Mouse (Mus musculus): ENCODE data around the gene Nxt1. TPM values are rescaled to one million over a fixed set of nuclear protein-coding genes. Genes with fewer than 3 reads are reported as not detected.

The Nxt1 gene
- polyA plus RNA-seq, 2 experiments from 2014 or later = 55.2 to 64.6 TPM

GRCm38 (mm10) chr2:148690291-148690690 is 17.9 kb downstream of the Nxt1 start:
- ATAC-seq = no peak

- ATAC-seq = no peak
Measured at GRCm38 (mm10) chr2:148690781-148691180, 18.4 kb downstream of the Nxt1 start.

- ATAC-seq = no peak
Measured at GRCm38 (mm10) chr2:148698571-148698970, 26.2 kb downstream of the Nxt1 start.

- ATAC-seq = peak; percentile 65
Measured at GRCm38 (mm10) chr2:148706409-148707201, 34.2 kb downstream of the Nxt1 start.

- ATAC-seq = no peak
Measured at GRCm38 (mm10) chr2:148707202-148707530, 34.8 kb downstream of the Nxt1 start.

- no peak for ATAC-seq
Measured at GRCm38 (mm10) chr2:148712326-148712725, 39.9 kb downstream of the Nxt1 start.

GRCm38 (mm10) chr2:148717072-148717471 is 44.7 kb downstream of the Nxt1 start:
- no peak for ATAC-seq

- ATAC-seq = peak; percentile 71
Measured at GRCm38 (mm10) chr2:148719271-148719995, 47.0 kb downstream of the Nxt1 start.

Other genes with a start within 250 kb of the Nxt1 start
- gene Cd93, start 229.0 kb upstream of the Nxt1 start, polyA plus RNA-seq (2017; shearing (Covaris generic)) = under 1 TPM in 1 of 2 experiments, not detected in 1; 0.08 TPM
- 10 to 100 TPM; 11.1 to 12.3 TPM for gene Gzf1, start 8.4 kb downstream of the Nxt1 start, polyA plus RNA-seq (2017; shearing (Covaris generic))
- 1 to 10 TPM in 1 of 2 experiments, under 1 TPM in 1; 0.45 to 1.6 TPM for gene Napb, start 59.9 kb downstream of the Nxt1 start, polyA plus RNA-seq (2017; shearing (Covaris generic))
- gene Cstl1, start 77.8 kb downstream of the Nxt1 start, polyA plus RNA-seq (2017; shearing (Covaris generic)) = not detected
- not detected for gene Cst11, start 98.9 kb downstream of the Nxt1 start, polyA plus RNA-seq (2017; shearing (Covaris generic))
- not detected for gene 8030411F24Rik, start 109.4 kb downstream of the Nxt1 start, polyA plus RNA-seq (2017; shearing (Covaris generic))
- not detected for gene Cst12, start 116.8 kb downstream of the Nxt1 start, polyA plus RNA-seq (2017; shearing (Covaris generic))
- gene Cst8, start 126.2 kb downstream of the Nxt1 start, polyA plus RNA-seq (2017; shearing (Covaris generic)) = not detected
- gene Cst13, start 147.5 kb downstream of the Nxt1 start, polyA plus RNA-seq (2017; shearing (Covaris generic)) = not detected
- not detected for gene Cst9, start 162.5 kb downstream of the Nxt1 start, polyA plus RNA-seq (2017; shearing (Covaris generic))
- not detected for gene 9230104L09Rik, start 192.4 kb downstream of the Nxt1 start, polyA plus RNA-seq (2017; shearing (Covaris generic))
- gene Cst3, start 203.1 kb downstream of the Nxt1 start, polyA plus RNA-seq (2017; shearing (Covaris generic)) = 100 to 1,000 TPM; 167 to 192 TPM

Data from activated CD4-positive, CD25-positive, alpha-beta regulatory T cell, adult 4 months (primary cell).